Mouse (Mus musculus) MEL-GATA-1-ER (cell line): ENCODE data around the gene Psg16.

Experiments used
- DNase-seq: peaks from one replicate; pipeline ENCODE4 v3.0.0-alpha.2; 2012; ENCODE audit warnings: low read depth; ENCODE audit errors: extremely low read depth

The Psg16 gene

GRCm38 (mm10) chr7:17073904-17074615 lies at the start of gene Psg16:
TSS of gene Psg16 (plus strand) at chr7:17074040.
- peak; percentile 76 for DNase-seq

DNA sequence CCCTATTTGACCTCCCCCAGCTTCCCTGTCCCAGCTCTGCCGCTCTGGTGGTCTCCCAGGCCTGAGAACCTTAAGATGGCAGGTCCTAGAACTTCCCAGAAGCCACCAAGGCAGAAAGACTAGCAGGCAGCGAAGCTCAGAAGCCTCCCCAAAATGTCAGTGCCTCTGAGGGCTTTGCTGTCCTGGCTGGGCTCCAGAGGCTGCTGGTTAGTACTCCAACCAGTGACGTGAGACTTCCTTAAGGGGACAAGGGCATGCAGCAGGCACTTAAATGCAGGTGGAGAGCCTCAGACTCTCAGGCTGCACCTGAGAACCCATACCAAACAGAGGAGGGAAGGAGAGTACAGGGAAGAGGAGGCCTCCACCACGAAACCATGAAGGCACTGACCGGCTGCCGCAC lies 49.7 kb upstream of the Psg16 start:
- no peak for DNase-seq

- DNase-seq, result no peak
These were observed 48.9 kb upstream of the Psg16 start for GRCm38 (mm10) chr7:17024814-17025504.

- no peak for DNase-seq
These were observed 48.3 kb upstream of the Psg16 start for GRCm38 (mm10) chr7:17025505-17025894.

DNA sequence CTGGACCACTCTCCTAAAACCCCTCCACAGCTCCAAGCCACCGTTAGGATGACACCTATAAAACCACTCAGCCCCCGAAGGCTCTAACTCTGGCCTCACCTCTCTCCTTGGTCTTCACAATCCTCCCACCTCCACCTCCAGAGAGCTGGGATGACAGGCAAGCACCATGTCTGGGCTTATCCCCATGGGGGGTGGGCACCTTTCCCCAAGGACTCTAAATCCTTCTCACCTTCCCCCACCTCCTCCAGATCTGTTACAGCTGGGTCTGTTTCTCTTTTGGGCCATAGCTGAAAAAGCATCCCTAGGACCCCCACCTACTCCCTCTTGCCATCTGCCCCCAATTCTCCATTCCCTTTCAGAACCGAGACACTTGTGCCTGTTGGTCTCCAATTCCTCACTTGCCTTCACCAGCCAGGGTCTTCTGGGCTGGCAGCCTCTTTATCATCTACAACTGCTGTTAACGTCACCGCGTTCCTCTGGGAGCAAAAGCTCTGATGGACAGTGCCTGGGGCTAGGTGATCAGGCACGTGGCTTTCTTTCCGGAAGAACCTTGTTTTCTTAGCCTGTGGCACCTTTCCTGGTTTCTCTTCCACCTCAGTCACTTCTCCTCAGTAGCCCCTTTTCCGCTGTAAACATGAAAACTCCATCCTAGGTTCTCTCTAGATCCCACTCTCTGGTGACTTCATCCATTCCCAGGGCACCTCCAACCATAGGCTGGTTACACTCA lies 47.8 kb upstream of the Psg16 start:
- DNase-seq, result no peak

GRCm38 (mm10) chr7:17026710-17027587 lies 46.9 kb upstream of the Psg16 start:
- DNase-seq, result peak; percentile 76

DNA sequence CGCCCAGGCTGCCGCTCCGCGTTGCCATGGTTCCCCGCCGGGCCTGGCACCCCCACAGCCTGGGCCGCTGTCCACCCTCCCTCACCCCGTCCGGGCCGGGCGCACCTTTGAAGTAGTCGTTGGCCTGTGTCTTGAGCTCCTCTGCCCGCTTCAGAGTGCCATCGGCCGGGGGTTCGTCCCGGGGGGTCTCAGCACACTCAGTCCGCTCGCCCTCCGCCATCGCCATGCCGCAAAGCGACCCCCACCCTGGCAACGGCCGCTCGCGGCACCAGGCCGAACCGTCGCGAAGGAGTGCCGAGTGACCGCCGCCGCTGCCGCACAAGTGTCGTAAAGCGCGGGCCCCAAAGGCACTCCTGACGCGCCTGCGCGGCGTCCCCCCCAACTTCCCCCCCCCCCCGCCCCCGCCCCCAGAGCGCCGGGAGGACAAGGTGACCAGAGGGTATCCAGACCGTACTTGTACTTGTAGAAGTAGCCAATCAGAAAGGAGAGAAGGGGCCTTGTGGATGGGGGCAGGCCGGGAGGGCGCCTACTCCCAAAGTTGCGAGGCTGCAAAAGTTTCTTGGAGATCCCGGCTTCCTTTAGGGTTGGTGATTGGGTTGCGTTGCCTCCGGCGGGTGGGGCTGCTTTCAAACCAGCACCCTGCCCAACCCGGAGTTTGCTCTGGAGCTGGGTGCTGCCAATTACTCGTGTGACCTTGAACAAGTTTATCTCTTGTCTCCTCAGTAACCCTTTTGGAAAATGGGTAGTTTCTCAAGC lies 46.1 kb upstream of the Psg16 start, which contains the start of gene Ppp5c:
Gene Ppp5c, minus strand, starts transcription at position 337 of the 756 bp plus-strand sequence.
- DNase-seq, result peak; percentile 71

GRCm38 (mm10) chr7:17028923-17029322 lies 44.9 kb upstream of the Psg16 start:
- DNase-seq, result no peak

DNA sequence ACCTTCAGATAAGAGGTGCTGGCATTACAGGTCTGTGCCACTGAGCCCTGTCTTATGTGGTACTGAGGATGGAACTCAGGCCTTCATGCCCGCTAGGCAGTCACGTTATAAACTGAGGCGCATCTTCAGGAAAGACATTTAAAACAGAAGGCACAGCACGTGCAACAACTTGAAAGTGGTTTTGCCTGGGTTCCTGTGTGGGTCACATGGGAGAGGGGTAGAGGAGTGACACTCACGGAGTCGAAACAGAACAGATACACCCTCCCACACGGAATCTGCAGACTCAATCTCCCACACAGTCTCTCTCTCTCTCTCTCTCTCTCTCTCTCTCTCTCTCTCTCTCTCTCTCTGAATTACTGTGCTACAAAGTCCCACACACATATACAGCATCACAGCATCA lies 43.6 kb upstream of the Psg16 start:
- no peak for DNase-seq

DNA sequence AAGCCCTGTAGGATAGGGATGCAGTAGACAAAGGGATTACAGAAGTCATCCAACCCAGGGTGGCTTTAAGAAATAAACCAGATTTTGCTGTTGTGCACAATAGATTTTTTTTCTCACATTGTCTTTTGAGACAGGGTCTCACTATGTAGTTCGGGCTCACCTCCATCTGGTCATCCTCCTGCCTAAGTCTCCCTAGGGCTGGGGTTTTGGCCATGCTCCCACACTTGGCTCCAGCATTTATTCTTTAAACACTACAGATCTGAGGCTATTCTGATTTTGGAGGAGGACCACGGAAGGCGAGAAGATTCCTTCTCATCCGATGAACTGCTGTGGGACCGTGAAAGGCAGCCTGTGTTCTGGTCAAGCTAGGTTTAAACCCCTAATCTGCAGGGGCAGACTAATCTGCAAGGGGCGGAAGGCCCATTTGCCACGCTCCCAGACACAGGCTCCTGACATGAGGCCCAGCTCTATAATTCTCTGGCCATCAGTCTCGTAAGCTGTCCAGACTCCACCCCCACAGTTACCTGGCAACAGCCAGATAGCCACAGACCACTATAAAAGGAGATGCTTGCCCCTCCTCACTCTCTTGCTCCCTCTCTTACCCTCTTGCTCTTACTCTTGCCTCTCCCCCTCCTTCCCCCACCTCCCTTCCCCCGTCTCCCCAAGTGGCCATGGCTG lies 35.7 kb upstream of the Psg16 start:
- no peak for DNase-seq

DNA sequence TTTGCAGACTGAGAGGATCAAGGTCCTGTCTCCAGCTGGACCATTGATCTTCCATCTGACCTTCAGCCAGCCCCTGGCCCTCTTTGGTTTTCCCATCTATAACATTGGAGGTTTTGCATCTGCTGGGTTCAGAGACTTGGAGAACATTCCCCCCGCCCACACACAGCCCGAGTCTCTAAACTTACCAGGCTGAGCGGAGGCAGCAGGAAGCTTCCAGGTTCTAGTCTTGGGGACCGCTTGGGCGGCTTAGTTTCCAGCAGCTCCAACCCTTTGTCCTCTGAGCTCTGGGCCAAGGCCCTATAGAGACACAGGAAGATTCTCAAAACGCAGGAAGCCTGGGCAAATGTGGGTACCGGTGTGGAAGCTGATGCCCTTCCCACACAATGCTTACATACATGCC lies 34.5 kb upstream of the Psg16 start:
- DNase-seq, result no peak

DNA sequence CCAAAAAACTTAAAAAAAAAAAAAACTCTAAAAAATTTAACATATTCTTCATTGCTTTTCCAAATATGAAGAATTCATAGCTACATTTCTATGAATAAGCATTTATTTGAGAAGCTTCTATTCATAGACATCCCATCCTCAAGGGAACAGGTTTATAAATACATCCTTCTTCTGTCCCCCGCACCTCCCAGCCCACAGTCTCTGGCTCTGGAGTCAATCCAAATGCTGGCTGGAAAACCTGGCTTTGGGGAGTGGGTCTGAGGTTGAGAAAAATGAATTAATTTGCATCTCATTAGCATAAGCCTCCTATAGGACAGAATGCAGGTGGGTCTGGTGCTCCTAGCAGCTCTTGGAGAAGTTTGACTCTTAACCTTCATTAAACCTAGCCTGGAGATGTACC lies 28.1 kb upstream of the Psg16 start:
- no peak for DNase-seq

DNA sequence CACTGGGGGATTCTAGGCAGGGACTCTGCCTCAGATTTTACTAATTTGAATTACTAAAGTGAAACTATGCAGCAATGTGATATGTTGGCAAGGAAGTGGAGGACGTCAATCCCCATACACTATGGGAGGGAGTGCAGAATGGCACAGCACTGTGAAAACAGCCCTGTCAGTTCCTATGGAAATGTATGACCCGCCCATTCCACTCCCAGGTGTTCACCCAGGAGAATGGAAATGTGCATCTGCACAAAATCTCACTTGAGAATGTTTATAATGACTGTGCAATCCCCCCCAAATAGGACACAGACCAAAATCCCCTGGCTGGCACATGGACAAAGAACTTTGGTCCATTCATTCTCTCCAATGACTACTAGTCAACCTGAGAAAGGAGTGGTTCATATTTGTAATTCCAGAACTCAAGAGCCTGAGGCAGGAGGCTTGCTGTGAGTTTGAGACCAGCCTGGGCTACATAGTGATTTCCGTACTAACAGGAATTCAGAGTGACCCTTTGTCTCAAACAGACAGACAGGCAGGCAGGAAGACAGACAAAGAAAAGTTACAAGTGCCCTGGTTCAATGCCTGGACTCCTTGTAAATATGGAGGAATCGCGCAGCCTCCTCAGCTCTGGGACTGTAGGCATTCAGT lies 26.7 kb upstream of the Psg16 start:
- no peak for DNase-seq

DNA sequence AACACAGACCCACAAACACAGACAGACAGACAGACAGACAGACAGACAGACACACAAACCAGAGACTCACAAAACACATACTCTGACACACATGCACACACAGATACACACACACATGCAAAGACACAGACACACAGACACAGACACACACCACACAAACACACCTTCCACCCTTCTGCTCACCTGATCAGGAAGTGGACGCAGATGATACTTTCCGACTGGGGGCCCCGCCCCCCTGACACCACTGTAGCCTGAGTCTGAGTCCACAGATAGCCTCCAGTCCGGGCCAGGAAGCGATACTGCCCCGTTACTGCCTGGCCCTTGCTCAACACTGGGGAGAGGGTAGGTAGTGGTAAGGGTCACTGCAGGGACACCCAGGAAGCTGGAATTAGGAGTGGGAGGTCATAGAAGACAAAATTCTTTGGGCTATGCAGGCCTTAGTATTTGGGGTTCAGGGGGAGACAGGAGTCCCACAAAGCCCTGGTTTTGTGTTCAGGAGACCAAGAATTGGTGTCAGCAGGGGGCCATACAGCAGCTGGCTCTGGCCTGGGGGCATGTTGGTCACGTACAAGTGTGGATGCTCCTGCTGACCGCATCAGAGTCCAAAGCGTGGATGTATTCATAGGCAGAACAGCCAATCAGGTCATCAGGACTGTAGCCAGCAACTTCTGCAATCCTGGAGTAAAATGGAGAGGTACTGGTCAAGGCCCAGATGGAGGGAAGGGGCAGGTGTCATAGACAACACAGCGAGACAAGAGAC lies 25.2 kb upstream of the Psg16 start:
- no peak for DNase-seq

GRCm38 (mm10) chr7:17050491-17050890 lies 23.3 kb upstream of the Psg16 start:
- DNase-seq, result no peak

DNA sequence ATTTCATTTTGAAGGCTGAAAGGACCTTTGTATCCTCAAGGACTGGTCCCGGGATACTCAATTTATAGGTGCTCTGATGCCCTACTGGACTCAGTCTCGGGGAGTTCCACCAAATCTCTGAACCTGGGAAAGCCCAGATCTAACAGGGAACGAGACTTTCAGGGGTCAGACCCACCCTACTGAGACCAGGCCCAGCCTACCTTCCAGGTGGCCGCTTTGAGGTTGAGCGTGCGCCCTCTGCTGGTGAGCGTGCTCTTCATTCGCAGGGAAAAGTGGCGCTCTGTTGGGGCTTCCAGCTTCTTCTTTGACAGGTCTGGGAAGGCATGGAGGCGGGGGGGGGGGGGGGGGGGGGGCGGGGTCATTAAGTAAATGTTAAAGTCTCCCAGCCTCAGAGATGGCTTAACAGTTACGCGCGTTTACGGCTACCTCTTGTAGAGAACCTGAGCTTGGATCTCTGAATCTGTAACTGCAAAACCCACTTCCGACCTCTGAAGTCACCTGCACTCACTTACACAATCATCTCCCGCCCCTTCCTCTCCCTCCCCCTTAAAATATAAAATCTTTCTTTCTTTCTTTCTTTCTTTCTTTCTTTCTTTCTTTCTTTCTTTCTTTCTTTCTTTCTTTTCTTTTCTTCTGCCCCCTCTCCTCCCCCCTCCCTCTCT lies 22.8 kb upstream of the Psg16 start:
- DNase-seq, result no peak

- DNase-seq, result no peak
These were observed 19.4 kb upstream of the Psg16 start for GRCm38 (mm10) chr7:17054325-17054989.
